Mouse (Mus musculus) stomach, postnatal 0 days (tissue): ENCODE data around the gene D930048N14Rik.

Source experiments
- CTCF ChIP-seq: IDR thresholded peaks from 2 replicates; pipeline ENCODE4 v1.5.1; 2016; ENCODE audit warnings: antibody characterized with exemption, low read depth, mild to moderate bottlenecking, moderate library complexity
- EP300 ChIP-seq: optimal IDR thresholded peaks from 2 replicates; pipeline ENCODE3; 2016; ENCODE audit warnings: antibody characterized with exemption

- no peak for TF ChIP-seq CTCF
- no peak for TF ChIP-seq EP300
These were observed 24.6 kb downstream of the D930048N14Rik start for GRCm38 (mm10) chr11:51675386-51675785.
